Mouse (Mus musculus) right cerebral cortex, postnatal 36 days (tissue): ENCODE measurements at regions not wholly inside any gene's neighbourhood (a gene's known extent, or its start where the extent isn't known, plus 50 kb on each side); places are given as distances from the start of the nearest gene placed in this dataset.
"Not testable (repeated sequence)": the region's sequence is repeated elsewhere in the genome, so short reads cannot be mapped to it uniquely, and the experiment has no call there.

ENCODE experiments used
- DNase-seq, 2 experiments: peaks; one replicate each; pipeline ENCODE4 v3.0.0; 2022; ENCODE audit warnings: low spot score in 2 of 2, mixed read lengths in 1 of 2

DNA sequence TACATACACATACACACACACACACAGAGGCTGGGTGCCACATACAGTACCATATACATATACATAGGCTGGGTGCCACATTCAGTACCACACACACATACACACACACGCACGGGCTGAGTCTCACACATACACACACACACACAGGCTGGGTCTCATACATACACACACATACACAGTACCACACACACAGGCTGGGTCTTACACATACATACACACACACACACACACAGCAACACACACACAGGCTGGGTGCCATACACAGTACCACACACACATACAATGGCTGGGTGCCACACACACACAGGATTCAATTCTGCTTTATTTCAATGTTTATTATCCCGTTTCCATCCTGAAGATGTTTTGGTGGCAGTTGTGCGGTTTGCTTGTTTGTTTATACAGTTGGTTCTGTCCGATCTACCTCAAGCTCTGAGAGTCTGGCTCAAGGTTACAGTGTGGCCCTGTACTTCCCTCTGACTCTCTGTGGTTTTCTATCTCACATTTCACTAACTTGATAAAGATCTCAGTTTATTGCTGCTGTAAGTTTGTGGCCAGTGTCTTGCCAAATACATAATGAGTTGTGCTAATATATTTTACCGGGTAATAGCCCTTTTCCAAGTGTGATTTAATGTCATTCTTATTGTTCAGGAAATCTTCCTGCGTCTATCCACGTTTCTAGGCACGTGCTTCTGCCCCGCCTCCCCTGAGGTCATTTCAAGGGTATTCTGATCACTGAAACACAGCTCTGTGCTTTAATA lies 164.7 kb upstream of the Zfp637 start:
- no peak for DNase-seq

DNA sequence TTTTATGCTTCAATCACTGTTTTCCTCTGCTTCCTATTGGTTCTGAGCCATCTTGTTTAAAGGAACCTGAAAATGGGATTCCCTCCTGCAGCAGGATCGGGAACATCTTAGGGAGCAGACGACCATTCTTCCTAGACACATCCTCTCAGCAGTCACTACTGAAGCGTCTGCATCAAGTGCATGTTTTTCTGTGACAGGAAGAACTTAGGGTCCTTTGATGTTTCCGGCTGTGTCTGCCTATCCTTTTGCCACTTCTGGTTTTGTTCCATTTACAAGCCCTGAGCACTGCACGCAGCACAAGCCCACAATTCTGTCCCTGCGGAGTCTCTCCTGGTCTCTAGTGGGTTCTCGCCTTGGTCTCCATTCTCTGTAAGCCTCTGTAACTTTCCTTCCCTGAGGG lies 163.9 kb upstream of the Zfp637 start:
- no peak for DNase-seq

DNA sequence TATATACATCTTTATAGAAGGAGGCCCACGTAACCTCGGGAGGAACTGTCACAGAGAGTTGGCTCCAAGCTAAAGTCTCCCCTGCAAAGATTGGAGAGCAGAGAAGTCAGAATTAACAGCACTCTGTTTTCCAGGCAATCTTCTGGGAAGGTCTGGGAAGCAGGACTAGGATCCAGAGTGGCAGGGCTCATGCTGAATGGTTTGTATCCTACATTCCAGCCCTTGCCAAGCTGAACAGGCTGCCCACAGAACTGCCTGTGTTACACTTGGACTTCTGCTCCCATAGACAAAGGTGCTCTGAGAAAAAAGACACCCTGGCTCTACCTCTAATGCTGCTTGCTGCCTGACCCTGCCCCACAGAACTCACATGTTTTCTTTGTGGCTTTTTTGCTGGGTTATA lies 163.2 kb upstream of the Zfp637 start:
- DNase-seq: no peak

DNA sequence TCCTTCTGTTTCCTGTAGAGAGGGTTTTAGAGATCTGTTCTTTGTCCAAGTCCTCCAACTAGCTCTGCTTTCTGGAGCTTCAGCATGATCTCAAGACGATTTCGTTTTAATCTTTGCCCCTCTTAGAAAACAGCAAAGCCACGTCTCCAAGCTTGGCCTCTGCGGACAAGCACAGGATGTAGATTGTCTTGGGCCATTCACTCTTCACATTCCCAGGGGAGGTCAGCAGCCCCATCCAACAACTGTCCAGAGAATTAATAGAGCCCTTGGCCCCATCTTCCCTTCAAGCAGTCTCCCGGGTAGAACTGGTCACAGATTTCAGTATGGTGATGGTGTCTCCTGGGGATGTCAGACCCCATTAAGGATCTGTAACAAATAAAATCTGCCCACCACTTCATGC lies 162.7 kb upstream of the Zfp637 start:
- no peak for DNase-seq

DNA sequence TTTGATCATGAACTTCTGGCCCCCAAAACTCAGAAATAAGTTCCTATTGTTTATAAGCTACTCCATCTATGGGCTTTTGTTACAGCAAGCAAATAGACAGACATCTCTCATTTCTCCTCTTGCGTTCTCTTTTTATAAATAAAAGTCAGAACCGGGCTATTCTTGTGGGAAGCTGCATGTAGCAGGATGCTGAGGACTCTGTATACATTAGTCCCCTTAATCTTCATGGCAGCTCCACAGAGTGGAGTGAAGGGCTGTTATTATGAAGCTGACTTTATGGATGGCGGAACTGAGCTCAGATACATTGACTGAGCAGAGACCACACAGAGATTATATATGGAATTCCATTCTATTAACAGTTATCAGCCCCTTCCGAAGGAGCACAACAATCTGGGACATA lies 162.1 kb upstream of the Zfp637 start:
- no peak for DNase-seq

DNA sequence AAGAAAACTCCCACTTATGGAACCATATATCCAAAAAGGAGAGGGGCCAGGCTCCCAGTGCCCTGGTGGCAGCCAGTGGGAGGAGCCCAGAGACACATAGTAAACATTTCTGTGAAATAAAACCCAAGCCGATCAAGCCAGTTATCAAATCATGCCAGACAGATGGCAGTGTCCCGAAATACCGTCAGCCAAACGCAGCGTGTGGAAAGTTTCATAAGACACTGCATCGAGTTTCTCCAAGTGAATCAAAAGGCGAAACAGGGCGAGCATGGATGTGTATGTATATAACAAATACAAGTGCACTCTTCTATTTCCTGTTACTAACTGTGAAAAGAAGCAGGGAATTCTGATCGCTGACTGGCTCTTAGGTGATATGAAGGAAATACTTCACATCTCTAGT lies 154.8 kb upstream of the Zfp637 start:
- DNase-seq: no peak

DNA sequence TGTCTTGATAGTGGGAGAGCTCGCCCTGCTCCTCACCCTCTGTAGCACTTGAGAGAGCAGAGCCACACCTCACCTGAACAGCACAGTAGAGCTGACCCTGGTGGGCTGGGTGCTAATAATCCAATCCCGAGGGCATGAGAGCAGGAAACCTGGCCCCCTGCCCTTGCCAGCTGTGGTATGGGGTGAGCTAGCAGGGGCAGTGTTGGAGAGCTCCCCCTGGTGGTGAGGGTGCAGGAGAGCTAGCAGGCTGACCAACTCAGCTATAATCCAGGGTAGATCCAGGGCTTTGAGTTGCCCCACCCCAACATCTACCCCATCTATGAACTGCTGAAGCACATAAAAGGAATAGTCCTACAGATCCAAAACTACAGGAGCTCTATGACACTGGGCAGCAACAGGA lies 153.9 kb upstream of the Zfp637 start:
- no peak for DNase-seq

DNA sequence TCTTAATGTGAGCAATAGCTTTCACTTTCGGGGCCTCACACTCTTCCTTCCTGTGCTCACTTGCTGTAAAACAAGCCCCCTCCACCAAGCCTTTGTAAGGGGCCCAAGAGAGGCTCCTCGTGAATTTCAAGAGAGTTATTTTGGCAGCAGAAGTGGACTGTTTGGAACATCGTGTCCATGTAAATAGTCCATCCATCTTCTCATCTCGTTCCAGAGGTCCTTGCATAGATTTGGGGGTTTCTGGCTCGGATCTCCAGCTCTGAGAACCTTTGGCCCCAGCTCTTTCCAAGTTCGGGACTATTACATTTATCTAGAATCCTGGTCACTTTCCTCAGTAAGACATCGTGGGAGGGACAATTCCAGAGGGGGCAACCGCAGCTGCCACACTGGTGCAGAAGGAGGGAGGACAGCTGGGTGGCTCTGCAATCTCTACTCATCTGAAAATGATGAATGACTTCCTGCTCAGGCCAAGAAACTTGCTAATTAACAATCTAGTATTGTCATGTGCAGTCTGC lies 152.3 kb upstream of the Zfp637 start:
- no peak for DNase-seq

DNA sequence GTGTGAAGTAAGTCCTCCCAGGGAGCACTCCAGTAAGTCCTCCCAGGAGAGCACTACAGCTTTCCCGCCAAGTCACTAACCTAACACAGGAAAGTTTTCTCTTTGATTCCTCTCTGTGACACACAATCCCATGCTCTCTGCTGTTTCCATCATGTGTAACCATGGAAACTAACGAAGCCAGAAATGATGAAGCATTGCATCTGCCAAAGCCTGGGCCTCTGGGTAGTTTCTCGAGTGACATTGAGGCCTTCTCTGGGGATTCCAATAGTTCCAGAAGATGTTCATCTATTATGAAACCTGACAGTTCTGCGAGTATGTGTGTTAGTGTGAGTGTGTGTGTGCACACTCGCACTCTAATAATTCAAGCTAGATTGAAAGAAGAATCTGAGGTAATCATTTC lies 140.7 kb upstream of the Zfp637 start:
- no peak for DNase-seq

DNA sequence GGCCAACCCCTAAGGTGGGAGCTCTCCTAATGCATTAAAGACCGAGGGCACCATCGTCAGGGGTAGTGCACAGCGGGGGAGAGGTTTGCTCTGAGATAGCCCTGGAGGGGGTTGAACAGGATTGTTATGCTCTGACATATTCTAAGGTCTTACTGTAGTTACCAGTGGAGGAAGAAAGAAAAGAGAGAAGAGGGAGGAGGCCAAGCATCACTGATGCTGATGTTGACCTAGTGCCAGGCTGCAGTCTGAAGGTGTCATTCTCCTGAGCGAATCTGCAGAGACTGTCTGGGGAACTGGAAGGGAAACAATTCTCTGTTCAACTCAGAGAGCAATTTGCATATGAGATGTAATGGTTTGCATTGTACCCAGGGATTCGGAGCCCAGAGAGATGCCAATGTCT lies 139.4 kb upstream of the Zfp637 start:
- no peak for DNase-seq

DNA sequence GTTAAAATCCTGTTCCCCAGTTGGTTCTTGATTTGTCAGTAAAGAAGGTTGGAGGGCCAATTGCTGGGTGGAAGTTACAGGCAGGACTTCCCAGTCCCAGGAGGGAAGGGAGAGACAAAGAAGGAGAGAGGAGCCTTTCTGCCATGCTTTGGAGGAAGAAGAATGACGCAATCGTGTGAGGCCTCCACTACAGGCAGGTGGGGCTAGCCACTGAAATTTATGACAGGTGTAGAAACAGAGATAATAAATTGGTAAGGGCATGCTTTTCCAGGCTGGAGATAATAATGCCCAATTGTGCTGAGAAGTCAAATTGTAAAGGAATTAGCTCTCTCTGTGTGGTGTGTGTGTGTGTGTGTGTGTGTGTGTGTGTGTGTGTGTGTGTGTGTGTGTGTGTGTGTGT lies 135.0 kb upstream of the Zfp637 start:
- DNase-seq: no peak

DNA sequence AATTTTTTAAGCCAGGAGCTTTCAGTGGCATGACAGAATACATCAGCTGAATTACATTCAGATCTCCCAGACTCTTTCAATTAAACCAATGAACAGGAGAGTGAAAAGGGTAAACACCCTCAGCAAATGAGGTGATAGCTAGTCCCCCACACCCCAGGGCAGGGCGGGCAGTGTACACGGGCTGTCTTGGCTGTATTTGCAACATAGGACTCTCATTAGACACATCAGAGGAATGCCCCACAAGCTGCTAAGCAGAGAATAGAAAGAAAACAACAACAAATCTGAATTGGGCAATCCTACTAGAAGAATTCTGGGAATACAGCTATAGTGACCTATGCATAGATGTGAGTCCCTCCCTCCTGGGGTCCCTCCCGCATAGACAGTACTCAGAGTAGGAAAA lies 131.8 kb upstream of the Zfp637 start:
- no peak for DNase-seq

DNA sequence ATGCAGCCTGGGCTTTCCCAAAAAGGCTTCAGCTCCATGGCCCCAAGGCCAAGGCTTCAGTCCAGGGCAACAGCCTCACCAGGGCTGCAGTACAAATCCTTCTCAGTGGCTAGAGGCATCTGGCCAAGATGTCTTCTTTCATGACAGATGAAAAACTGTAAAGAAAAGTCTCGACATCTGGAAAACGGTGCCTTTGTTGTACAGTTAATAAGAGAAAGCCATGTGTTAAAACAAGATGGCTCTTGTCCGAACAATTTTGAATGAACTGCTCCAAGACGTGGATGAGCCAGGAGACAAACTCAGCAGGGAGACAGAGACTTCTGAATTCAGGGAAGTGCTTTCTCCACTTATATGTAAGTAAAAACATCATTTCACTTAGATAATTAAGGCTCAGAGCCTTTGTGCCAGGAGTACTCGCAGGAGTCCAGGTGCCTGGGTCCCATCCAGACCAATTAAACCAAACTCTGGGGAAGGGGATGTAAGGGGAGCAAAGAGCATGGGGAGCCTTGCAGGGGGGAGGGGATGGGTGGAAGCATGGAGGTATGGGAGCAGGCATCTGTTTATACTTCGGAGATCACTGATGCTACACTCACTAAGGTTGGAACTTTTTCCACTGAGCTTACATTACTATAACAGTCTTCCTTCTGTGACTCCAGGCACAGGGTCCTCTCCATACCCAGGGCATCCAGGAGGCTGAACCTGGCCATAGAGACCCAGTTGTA lies 125.8 kb upstream of the Zfp637 start:
- no peak for DNase-seq

DNA sequence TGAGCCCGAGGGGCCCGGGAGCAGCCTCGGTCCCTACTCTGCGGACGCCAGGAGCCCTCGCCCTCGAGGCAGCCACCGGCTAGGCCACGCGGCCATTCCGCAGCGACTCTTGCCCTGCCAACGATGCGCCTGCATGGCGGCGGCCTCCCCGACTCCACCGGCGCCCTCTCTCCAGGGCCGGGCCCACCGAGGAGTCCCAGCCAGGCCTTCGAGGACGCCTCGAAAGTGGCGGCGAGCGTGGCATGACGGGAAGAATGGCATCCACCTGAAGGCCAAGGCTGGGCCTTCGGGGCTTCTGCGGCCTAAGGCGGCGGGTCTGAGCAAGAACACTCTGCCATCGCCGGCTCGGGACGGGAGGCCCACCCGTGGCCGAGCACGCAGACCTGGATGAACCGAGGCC lies 124.6 kb upstream of the Zfp637 start:
- not testable (repeated sequence) for DNase-seq

DNA sequence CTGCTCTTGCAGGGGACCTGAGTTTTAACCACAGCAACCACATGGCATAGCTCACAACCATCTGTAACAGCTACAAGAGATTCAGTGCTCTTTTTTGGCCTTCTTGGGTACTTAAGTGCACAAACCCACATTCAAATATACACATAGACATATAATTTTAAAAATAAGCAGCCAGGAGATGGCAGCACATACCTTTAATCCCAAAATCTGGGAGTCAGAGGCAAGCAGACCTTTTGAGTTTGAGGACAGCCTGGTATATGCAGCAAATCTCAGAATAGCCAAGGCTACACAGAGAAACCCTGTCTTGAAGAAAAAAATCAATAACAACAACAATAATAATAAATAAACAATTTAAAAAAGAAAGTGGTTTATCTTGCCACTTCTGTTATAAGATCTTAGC lies 88.6 kb upstream of the Zfp637 start:
- not testable (repeated sequence) for DNase-seq

DNA sequence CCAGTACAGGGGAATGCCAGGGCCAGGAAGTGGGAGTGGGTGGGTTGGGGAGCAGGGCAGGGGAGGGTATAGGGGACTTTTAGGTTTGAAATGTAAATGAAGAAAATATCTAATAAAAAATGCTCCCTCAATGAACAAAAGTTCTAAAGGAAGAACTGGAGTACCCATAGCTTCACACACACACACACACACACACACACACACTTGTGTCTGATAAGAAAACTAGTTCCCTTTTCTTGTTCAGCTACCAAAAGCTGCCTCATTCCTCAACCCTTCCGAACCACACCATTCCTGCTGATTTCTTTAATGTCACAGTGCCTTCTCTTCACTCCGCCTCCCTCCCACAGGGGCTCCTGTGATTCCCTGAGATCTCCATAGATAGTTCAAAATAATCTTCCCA lies 85.3 kb upstream of the Zfp637 start:
- not testable (repeated sequence) for DNase-seq

DNA sequence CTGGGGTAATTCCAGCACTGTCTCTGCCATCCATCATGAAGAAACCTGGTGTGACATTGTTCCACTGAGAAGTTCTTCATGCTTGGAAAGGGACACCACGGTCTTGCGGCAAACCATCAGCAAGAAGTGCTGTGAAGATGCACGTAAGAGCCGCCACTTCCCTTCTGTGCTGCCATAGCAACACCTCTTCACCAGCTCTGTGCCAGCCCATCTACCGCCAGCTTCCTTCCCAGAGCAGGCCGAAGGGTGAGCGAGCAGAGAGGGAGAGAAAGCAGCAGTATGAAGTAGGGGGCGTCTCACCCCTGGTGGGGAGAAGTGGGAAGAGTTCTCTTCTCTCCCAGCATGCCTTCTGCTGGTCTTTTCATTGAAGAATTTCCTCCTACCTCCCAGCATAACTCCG lies 84.8 kb upstream of the Zfp637 start:
- no peak for DNase-seq

DNA sequence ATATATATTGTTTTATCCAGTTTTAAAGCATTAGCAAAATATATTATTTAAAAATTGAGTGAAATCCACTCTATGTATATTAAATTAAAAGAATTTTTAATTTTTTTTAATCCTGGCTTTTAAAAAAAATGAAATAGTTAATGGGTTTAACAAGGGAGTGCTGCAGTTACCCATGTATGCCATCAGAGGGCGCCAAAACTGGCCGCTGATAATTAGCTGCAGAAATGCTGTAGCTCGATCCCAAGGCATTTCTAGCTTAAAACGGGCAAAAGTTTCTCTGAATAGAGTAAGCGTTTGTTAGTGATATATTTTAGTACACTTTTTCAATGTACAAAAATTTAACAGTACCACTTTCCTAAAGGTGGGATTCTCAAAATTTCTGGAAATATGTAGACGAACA lies 82.5 kb upstream of the Zfp637 start:
- not testable (repeated sequence) for DNase-seq

DNA sequence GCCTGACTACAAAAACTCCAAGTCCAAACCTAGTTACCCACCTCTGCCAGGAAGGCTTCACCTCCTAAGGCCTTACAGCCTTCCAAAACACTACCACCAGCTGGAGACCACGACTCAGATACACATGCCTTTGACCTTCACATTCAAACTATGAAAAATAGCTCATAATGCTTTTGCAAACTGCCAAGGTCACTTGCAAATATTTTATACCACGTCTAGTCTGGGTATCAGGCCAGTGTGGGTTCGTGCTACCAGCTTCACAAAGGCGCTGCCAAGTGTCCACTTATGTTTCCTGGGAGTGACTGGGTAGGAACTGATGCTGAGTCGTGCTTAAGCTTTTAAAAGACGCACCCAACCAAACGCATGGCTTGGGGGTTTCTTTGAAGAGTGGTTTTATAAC lies 69.5 kb upstream of the Zfp637 start:
- no peak for DNase-seq

DNA sequence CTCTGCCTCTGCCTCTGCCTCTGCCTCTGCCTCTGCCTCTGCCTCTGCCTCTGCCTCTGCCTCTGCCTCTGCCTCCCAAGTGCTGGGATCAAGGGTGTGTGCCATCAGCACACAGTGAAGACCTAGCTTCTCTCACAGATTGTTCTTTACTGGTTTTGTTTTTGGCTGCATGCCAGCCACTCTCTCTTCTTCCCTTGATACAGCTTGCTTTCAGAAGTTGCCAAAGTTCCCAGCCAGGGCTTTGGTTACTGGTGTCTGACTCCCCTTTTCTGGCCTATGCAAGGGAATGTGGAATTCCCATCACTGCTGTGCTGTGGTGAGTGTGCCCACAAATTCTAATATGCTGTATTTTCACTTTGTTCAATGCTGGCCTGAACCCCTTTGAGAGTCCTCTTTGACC lies 68.6 kb upstream of the Zfp637 start:
- no peak for DNase-seq

DNA sequence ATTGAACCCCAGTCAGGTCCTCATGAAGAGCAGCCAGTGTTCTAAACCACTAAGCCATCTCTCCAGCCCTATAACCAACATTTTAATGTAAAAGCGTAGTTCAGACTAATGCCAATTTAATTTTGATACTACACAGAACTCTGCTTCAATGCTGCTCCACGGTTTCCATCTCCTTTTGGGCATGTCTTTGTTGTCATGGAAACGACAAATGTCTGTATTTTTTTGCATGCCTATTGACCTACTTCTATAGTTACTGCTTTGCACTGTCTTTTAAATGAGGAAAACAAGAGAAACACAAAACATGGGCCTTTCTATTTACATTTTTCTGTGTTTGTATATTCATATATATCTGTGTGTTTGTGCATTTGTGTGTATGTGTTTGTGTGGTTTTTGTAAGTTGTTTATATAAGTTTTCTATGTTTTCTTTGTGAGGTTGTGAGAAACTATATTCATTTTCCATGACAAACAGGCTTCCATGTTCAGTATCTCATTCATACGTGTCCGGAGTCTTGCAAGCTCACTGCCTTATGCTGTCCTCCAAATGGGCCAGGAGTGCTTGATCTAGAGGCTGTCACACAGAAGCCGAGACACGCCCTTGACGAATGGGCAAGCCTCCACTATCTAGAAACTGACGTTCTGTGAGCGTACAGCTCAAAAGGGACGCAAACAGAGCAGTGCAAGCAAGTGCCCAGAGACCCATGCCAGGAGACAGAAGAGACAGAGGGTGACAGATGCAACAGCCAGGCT lies 65.5 kb upstream of the Zfp637 start:
- no peak for DNase-seq

DNA sequence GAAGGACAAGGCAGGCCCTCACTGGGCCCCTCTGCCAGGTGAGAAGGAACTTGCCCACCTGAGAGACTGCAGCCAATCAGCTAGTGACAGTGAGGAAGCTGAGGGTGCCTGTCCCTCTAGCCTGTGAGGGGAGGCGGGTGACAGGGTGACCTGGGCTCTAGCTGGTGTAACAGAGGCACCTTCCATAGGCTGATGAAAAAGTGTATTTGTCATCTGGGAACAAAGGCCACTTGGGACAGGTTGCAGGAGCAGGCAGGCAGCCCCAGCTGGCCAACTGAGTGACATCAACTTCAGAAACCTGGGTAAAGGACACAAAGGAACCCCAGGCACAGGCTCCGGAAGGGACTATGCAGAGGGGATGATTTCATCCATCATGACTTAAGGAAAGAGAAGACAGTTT lies 63.0 kb upstream of the Zfp637 start:
- DNase-seq: no peak

DNA sequence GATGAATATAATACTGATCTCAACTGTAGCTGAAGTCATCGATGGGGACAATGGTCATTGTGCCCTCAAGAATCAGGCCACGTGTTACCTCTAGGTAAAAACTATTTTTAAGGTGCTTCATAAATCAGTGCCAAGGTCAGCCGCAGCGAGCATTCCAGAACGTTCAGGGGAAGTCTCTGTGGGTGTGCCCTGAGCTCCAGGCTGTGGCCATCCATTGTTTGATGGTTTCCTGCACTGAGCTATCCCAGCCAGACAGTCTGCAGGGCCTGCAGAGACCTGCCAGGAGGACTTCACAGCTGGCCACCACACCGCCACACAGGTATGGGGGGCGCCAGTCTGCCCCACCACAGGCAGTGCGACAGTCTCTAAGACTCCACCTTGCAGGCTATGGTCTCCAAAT lies 62.5 kb upstream of the Zfp637 start:
- no peak for DNase-seq
